Mouse (Mus musculus) neutrophil, adult 5-6 weeks (primary cell): Measurements from ENCODE around the gene Rnf187. TPM values are rescaled to one million over a fixed set of nuclear protein-coding genes. Genes with fewer than 3 reads are reported as not detected.

Experiments used
- ATAC-seq: fragments of 151-379, 151-347 bp; 2 replicates; pipeline ENCODE4 v1.8.0; 2017; ENCODE audit warnings: mild to moderate bottlenecking, moderate TSS enrichment; ENCODE audit not compliant: insufficient number of reproducible peaks, poor library complexity, low FRiP score, severe bottlenecking; ENCODE audit errors: extremely low read depth
- total RNA-seq: library from RNA; stranded (forward); fragments of 200-1000 nt; gene quantifications from 2 replicates; pipeline ENCODE4 v1.2.3, GENCODE M21; 2017

Rnf187 gene
- total RNA-seq, 1 experiment from 2014 or later: 60.8 TPM

- ATAC-seq: peak; percentile 70
These were observed 21.6 kb downstream of the Rnf187 start for GRCm38 (mm10) chr11:58916879-58917744.

- ATAC-seq: peak; percentile 36; the same call in 1 of the 2 replicates
These were observed 24.2 kb downstream of the Rnf187 start for GRCm38 (mm10) chr11:58914461-58915028.

GRCm38 (mm10) chr11:58913776-58914175 is 24.9 kb downstream of the Rnf187 start:
- ATAC-seq: no peak

DNA sequence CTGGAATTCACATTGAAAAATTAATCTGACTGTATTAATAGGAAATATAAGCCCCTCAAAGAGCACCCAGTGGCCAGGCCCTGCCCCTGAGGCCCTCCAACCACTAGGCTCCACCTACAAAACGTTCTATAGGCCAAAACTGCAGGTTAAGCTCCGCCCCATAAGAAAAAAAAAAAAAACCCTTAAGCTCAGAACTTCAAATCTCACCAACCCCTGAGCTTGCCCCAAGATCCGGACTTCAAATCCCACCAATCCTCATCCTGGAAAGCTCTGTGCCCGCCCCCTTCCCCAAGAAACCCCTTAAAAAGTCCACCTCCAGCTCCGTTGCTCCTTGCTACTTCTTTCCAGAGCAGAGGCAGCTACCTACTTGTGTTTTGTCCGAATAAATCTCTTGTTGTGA is 33.9 kb downstream of the Rnf187 start:
- ATAC-seq: no peak

DNA sequence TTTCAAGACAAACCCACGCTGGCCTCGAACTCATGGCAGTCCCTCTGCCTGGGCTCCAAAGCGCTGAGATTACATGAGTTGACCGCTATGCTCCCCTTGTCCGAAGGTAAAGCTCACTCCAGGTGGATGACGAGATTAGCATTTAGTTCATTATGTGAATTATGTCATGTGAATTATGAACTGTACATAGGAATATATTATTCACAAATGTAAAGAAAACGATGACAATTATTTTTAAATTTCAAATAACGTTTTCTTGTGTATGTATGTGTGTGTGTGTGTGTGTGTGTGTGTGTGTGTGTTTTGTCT is 34.4 kb downstream of the Rnf187 start:
- ATAC-seq: no peak; the same call in 1 of the 2 replicates

DNA sequence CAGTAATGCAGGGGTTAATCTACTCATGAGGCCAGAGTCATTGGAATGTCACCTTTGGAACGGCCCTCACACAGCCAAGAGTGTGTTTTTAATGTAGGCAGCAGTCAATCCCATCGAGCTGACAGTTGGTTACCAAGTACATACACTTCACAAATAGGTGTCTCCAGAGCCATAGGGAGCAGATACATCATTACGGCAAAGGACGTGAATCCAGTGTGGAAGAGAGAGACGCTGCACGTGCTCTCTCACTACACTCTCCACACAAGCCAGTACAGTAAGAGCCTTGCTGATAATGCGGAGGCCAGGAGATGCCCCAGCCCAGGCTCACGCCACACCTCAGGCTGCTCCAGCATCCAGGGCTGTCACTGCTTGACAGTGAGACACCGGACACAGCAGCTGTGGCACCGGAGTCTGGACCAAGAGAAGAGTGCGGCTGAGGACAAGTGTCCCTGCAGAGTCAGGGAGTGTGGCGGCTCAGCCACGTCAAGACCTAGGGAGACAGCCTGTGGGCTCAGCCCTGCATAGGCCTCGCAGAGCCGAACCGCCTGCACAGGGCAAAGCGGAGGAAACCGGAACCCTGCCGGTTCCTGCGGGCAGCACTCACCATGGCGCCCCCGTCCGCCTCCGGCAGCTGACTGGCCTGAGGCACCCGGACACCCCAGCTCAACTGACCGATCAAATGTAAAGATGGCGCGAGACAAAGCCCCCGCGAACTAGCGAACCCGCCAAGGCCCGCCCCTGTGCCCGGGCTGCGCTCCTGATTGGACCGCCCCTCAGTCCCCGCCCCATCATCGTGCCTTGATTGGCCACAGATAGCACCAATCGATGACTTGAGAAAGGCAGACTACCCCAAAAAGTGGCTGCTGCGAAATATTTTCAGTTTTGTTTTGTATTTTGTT is 35.0 kb downstream of the Rnf187 start, which contains the start of gene Zfp39:
Gene Zfp39 (minus strand): TSS at position 715 of the 899 bp plus-strand sequence.
- peak; percentile 95 for ATAC-seq

DNA sequence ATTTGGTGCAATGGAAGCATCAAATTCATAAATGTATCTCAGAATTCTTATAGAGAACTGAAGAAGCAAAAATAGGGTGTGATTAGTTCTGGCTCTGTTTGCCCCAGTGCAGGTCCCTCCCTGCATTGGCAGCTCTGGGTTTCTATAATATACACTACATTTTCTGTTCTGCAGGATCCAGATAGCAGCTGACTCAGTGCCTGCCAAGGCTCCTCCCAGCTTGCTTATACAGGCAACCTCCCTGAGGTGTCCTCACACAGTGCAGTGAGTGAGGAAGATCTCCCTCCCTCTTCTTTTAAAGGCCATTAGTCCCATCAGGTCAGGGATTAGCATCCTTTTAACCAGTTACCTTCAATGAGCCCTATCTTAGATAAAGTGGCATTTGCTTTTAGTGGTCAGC is 37.6 kb downstream of the Rnf187 start:
- no peak for ATAC-seq

DNA sequence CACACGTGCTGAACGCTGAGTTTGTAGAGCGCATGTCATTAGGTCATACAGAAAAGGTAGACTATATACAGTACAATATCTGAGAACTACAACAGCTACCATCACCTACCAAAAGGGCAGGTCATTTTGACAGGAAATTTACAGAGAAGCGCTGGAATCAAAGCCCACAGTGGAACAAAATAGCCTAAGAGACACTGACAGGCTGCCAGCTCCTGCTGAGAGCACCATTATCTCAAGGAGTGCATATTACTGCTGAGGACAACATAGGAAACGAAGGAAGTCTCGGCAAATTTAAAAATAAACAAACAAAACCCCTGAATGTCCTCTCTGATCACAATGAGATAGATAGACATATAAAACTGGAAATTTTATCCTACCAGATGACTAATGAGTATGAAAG is 41.2 kb downstream of the Rnf187 start:
- no peak for ATAC-seq

- no peak for ATAC-seq
These were observed 44.3 kb downstream of the Rnf187 start for GRCm38 (mm10) chr11:58894456-58894855.

GRCm38 (mm10) chr11:58890511-58890910 is 48.2 kb downstream of the Rnf187 start:
- ATAC-seq: no peak

- ATAC-seq: no peak
These were observed 55.0 kb downstream of the Rnf187 start for GRCm38 (mm10) chr11:58883756-58884155.

Other genes with a start within 250 kb of the Rnf187 start
- not detected in 2 replicates for gene Olfr319, start 239.8 kb downstream of the Rnf187 start, total RNA-seq
- gene Olfr318, start 214.9 kb downstream of the Rnf187 start, total RNA-seq: 0.23 TPM in 1 of 2 replicates, not detected in the other
- gene Olfr317, start 199.7 kb downstream of the Rnf187 start, total RNA-seq: not detected in 2 replicates
- gene Olfr316, start 186.2 kb downstream of the Rnf187 start, total RNA-seq: not detected in 2 replicates
- not detected in 2 replicates for gene Olfr315, start 165.7 kb downstream of the Rnf187 start, total RNA-seq
- not detected in 2 replicates for gene Olfr314, start 156.0 kb downstream of the Rnf187 start, total RNA-seq
- not detected in 2 replicates for gene Fam183b, start 137.0 kb downstream of the Rnf187 start, total RNA-seq
- gene Olfr313, start 123.9 kb downstream of the Rnf187 start, total RNA-seq: not detected in 2 replicates
- gene Olfr312, start 109.7 kb downstream of the Rnf187 start, total RNA-seq: not detected in 2 replicates
- gene Olfr311, start 99.7 kb downstream of the Rnf187 start, total RNA-seq: not detected in 2 replicates
- 12.1 and 16.8 TPM in 2 replicates for gene Gm12258, start 91.8 kb downstream of the Rnf187 start, total RNA-seq
- 7.9 and 8.8 TPM in 2 replicates for gene 2810021J22Rik, start 71.7 kb downstream of the Rnf187 start, total RNA-seq
- gene Zfp39, start 34.7 kb downstream of the Rnf187 start, total RNA-seq: 14.6 and 14.7 TPM in 2 replicates
- 0.23 and 0.61 TPM in 2 replicates for gene Btnl10, start 21.0 kb downstream of the Rnf187 start, total RNA-seq
- gene Hist3h2ba, start 10.0 kb upstream of the Rnf187 start, total RNA-seq: 3.7 and 8.1 TPM in 2 replicates
- 65.3 TPM in 2 replicates for gene Hist3h2a, start 15.8 kb upstream of the Rnf187 start, total RNA-seq
- 0.12 and 0.35 TPM in 2 replicates for gene Trim17, start 15.8 kb upstream of the Rnf187 start, total RNA-seq
- gene Trim11, start 39.2 kb upstream of the Rnf187 start, total RNA-seq: 106 and 107 TPM in 2 replicates
- gene Obscn, start 197.5 kb upstream of the Rnf187 start, total RNA-seq: 0.23 and 0.74 TPM in 2 replicates
- 4.1 and 7.7 TPM in 2 replicates for gene Iba57, start 224.8 kb upstream of the Rnf187 start, total RNA-seq
- gene Gjc2, start 244.3 kb upstream of the Rnf187 start, total RNA-seq: not detected in 2 replicates